Mouse (Mus musculus): Measurements from ENCODE around the gene Gss. TPM values are rescaled to one million over a fixed set of nuclear protein-coding genes. Genes with fewer than 3 reads are reported as not detected.

Gene Gss
- polyA plus RNA-seq, 1 experiment from 2014 or later: 33.8 TPM

GRCm38 (mm10) chr2:155517455-155518423, 74.9 kb downstream of the Gss start, which contains the start of the genes Acss2 and Ggt7:
Gene Acss2, plus strand, starts transcription at chr2:155517948.
Gene Ggt7, minus strand, starts transcription at chr2:155518237.
- DNase-seq (ENCODE audit: low spot score): peak; percentile 98

GRCm38 (mm10) chr2:155515941-155516340, 76.7 kb downstream of the Gss start:
- peak; percentile 63 for DNase-seq (ENCODE audit: low spot score)

GRCm38 (mm10) chr2:155514666-155515065, 77.9 kb downstream of the Gss start:
- peak; percentile 86 for DNase-seq (ENCODE audit: low spot score)

GRCm38 (mm10) chr2:155513543-155513942, 79.1 kb downstream of the Gss start:
- no peak for DNase-seq (ENCODE audit: low spot score)

MicroRNAs within 50 kb of the gene (microRNA counts, 519-probe panel; counts per million panel counts)
- microRNA mmu-miR-499: 473 counts per million, percentile 71 among the panel's probes with 10 or more counts

Small RNA genes lying within 50 kb of the gene (microRNA-seq; reads per million reads assigned to microRNA genes)
- 13.3 reads per million, percentile 21 among the genes with 10 or more reads in this experiment for gene Mir499 (ENCODE audit: borderline number of aligned reads)

Other genes starting within 250 kb of the Gss start
- gene Pigu, start 235.4 kb downstream of the Gss start, polyA plus RNA-seq (2015; fragmentation: Nextera tagmentation; extraction: Ambion mirVana): 30.7 and 39.2 TPM in 2 replicates
- 6.9 and 9.6 TPM in 2 replicates for gene Trp53inp2, start 211.8 kb downstream of the Gss start, polyA plus RNA-seq (2015; fragmentation: Nextera tagmentation; extraction: Ambion mirVana)
- gene Ncoa6, start 118.9 kb downstream of the Gss start, polyA plus RNA-seq (2015; fragmentation: Nextera tagmentation; extraction: Ambion mirVana): 14.9 and 17.7 TPM in 2 replicates
- 29.8 and 35.7 TPM in 2 replicates for gene Acss2, start 74.9 kb downstream of the Gss start, polyA plus RNA-seq (2015; fragmentation: Nextera tagmentation; extraction: Ambion mirVana)
- 2.8 and 3.6 TPM in 2 replicates for gene Ggt7, start 74.6 kb downstream of the Gss start, polyA plus RNA-seq (2015; fragmentation: Nextera tagmentation; extraction: Ambion mirVana)
- 0.17 and 0.18 TPM in 2 replicates for gene Myh7b, start 18.4 kb upstream of the Gss start, polyA plus RNA-seq (2015; fragmentation: Nextera tagmentation; extraction: Ambion mirVana)
- gene Trpc4ap, start 99.6 kb upstream of the Gss start, polyA plus RNA-seq (2015; fragmentation: Nextera tagmentation; extraction: Ambion mirVana): 191 and 217 TPM in 2 replicates
- 49.2 and 50.8 TPM in 2 replicates for gene Edem2, start 136.7 kb upstream of the Gss start, polyA plus RNA-seq (2015; fragmentation: Nextera tagmentation; extraction: Ambion mirVana)
- not detected in 2 replicates for gene Gm17581, start 143.1 kb upstream of the Gss start, polyA plus RNA-seq (2015; fragmentation: Nextera tagmentation; extraction: Ambion mirVana)
- 3.3 and 4.4 TPM in 2 replicates for gene Procr, start 158.3 kb upstream of the Gss start, polyA plus RNA-seq (2015; fragmentation: Nextera tagmentation; extraction: Ambion mirVana)
- gene Mmp24, start 182.5 kb upstream of the Gss start, polyA plus RNA-seq (2015; fragmentation: Nextera tagmentation; extraction: Ambion mirVana): 0.06 and 0.07 TPM in 2 replicates
- 24.0 and 24.4 TPM in 2 replicates for gene BC029722, start 226.6 kb upstream of the Gss start, polyA plus RNA-seq (2015; fragmentation: Nextera tagmentation; extraction: Ambion mirVana)
- gene Eif6, start 234.1 kb upstream of the Gss start, polyA plus RNA-seq (2015; fragmentation: Nextera tagmentation; extraction: Ambion mirVana): 232 and 242 TPM in 2 replicates
- gene Fam83c, start 242.0 kb upstream of the Gss start, polyA plus RNA-seq (2015; fragmentation: Nextera tagmentation; extraction: Ambion mirVana): 0.05 and 0.06 TPM in 2 replicates

Measured in thymus, postnatal 0 days (tissue).